Mouse (Mus musculus) frontal cortex, postnatal 25 days (tissue): ENCODE measurements around the gene Tmem119.
A peak's percentile ranks its signal among the peaks of the same experiment; 100 is the strongest.

ENCODE experiments used
- DNase-seq, 2 experiments: peaks; one replicate each; pipeline ENCODE4 v3.0.0; 2022; ENCODE audit warnings: low spot score in 2 of 2

Gene Tmem119

GRCm38 (mm10) chr5:113800280-113800679 lies at the start of gene Tmem119:
Gene Tmem119, minus strand, starts transcription at chr5:113800516.
- DNase-seq: no peak

DNA sequence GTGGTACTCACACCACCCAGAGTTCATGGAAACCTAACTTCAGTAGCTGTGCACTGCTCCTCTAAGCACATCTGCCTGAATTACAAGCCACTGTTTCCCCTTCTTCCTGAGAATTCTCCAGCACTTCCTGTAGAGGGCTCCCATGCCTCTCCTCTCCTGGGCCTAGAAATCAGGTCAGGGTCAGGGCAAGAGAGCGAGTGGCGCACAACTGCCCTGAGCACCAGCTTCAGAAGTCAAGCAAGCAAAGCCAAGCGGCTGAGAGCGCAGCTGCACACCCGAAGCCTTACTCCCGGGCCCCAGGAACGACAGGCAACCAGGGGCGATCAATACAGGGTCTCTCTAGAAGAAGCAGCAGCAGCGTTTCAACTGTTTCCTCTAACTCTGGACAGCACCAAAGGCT lies 47.3 kb upstream of the Tmem119 start:
- DNase-seq: no peak

DNA sequence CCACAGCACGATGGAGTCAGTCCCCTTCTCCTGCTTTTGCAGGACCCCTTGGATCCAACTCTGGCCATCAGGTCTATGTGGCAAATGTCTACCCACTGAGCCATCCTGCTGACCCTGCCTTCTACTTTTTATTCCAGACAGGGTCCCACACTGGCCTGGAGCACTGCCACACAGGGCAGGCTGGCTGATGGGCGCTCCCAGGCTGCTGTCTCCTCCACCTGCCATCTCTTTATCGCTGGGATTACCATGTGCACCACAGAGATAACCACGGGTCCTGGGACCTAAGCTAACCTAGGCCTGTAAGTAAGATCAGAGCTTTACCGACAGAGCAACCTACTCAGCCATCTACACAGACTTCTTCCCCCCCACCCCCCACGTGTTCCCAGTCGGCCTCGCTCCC lies 46.3 kb upstream of the Tmem119 start:
- no peak for DNase-seq

DNA sequence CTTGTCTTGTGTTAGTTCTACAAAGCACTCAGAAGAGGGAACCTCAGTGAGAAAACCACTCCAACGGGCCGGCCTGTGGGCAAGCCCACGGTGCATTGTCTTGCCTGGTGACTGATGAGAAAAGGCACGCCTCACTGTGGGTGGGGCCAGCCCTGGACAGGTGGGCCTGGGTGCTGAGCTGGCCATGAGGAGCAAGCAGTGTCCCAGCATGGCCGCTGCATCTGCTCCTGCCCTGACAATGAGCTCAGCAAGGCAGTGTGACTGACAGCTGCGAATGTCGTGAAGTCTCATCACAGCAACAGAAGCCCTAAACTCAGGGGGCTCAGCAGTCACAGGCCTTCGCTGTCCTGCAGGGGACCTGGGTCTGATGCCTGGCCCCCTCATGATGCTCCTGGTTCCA lies 45.3 kb upstream of the Tmem119 start:
- DNase-seq: no peak

- DNase-seq: peak; percentile 46 to 66
Observed at GRCm38 (mm10) chr5:113844721-113845120, 44.4 kb upstream of the Tmem119 start.

GRCm38 (mm10) chr5:113844106-113844505 lies 43.8 kb upstream of the Tmem119 start:
- no peak for DNase-seq

DNA sequence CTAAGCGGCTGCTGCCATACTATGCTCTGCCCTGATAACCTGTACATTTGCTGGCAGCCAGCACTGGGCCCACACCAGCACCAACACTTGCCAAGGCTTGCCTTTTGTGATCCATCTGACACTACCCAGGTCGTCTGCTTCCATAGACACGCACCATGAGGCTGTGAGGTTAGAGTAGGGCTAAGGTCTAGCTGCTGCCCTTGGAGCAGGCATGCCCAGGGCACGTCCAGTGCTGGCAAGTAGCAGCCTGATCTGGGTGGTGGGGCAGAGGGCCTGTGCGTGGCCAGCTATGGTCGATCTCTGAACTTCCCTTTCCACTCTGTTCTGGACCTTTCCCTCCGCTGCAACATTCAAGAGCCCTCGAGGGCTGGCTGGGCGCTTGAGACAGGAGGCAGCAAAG lies 42.6 kb upstream of the Tmem119 start:
- no peak for DNase-seq

GRCm38 (mm10) chr5:113842244-113842643 lies 41.9 kb upstream of the Tmem119 start:
- DNase-seq: no peak

DNA sequence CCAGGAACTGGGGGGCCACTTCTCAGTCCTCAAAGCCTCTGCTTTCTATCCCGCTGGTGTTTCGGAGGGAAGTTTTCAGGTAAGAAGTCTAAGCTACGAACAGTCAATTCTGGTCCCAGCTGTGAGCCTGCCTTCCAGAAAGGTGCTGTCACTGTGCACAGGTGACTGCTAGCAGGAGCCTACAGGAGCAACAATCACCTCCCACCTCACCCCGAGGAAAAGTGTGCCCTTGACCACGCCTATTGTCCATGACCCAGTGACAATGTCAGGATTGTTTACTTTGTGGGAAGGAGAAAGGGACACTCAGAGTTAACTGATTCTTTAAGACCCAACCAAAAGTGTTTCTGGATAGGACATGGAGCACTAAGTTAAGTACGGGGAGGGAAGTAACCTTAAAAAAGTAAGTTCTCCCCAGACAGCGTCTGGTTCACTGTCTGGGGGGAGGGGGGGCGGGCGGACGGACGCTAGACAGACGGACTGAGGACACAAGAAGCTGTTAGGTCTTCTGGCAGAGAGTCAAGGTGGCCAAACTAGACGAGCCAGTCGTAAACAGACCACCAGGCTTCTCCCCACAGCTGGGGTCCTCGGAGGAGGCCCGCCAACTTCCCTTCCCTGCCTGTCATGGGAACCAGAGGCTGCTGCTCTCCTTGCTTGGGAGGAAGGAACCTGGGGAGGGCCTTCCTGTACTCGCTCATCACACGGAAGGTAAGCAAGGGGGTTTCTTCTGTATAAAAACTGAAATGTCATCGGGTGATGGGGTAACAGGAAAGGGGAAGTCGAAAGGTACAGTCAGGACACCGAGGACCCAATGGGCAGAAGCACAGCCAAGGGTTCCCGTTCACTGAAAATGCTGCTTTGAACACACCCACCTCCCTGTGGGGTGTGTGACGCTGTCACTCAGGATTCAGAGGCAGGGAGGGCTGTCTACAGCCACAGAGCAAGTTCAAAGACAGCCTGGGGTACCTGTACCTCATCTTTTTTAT lies 41.2 kb upstream of the Tmem119 start:
- no peak for DNase-seq

GRCm38 (mm10) chr5:113840443-113840842 lies 40.1 kb upstream of the Tmem119 start:
- DNase-seq: no peak

- DNase-seq: no peak
Observed at GRCm38 (mm10) chr5:113836961-113837360, 36.6 kb upstream of the Tmem119 start.

- no peak for DNase-seq
Observed at GRCm38 (mm10) chr5:113833316-113833947, 33.1 kb upstream of the Tmem119 start.

DNA sequence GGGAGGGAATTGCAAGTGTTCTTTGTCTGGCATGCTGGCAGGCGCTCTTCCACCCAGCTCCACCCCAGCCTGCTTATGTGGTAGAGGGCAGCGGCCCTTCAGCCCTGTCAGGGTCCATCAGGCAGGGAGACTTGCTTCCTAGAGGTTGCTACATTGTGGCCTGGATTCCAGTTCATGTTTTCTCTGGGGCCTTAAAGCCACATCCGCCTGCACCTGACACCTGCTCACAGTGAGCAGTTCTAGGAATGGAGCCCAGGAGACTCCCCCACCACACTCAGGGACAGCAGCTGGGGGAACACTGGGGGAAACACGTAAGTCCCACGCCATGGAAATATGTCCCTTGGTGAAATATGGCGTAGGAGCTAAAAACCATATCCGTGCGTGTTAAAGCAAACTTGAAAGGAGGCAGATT lies 32.2 kb upstream of the Tmem119 start, which contains the start of gene Selplg:
Gene Selplg (minus strand): TSS at position 155 of the 412 bp plus-strand sequence.
- no peak for DNase-seq

DNA sequence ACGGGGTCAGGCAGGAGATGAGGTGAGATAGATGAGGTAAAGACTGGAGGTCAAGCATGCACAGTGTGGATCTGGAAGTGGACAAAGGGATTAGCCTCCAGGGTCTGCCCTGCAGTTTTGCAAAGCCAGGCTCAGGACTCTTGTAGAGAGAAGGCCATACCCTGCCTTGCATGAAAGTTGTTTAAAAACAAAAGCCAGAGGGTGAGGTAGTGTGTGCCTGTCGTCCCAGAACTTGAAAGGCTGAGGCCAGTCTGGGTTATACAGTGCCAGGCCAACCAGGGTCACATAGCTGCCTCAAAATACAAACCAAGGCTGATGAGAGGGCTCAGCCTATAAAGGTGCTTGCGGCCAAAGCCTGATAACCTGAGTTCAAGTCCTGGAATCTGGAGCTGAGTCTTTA lies 31.4 kb upstream of the Tmem119 start:
- no peak for DNase-seq

DNA sequence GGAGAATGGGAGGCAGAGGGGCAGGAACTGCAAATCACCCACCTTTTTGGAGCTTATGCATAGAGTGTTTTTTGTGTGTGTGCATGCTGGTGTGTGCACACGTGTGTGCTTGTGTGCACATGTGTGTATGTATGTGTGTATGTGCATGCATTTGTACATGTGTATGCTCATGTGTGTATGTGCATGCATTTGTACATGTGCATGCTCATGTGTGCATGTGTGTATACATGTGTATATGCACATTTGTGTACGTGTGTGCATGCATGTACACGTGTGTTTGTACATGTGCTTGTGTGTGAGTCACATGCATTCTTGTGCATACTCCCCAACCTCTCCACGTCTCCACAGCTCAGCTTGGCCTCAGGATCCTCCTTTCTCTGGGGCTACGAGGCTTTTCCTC lies 30.5 kb upstream of the Tmem119 start:
- no peak for DNase-seq

DNA sequence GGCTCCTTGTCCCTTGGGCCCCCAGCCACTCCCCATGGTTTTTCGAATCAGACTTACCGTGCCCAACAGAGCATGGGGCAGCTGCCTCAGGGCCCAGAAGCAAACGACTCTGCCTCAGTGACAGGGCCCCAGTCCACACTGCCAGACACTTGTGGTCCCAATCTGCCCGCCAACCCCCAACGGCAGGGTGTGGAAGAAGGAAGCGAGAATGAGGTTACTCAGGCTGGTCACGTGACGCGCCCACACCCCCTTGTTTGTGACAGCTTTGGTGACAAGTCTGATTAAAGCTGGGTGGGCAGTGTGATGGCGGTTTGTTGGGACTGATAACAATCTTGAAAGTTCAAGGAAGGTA lies 30.0 kb upstream of the Tmem119 start:
- DNase-seq: no peak

- no peak for DNase-seq
Observed at GRCm38 (mm10) chr5:113829566-113830291, 29.4 kb upstream of the Tmem119 start.

DNA sequence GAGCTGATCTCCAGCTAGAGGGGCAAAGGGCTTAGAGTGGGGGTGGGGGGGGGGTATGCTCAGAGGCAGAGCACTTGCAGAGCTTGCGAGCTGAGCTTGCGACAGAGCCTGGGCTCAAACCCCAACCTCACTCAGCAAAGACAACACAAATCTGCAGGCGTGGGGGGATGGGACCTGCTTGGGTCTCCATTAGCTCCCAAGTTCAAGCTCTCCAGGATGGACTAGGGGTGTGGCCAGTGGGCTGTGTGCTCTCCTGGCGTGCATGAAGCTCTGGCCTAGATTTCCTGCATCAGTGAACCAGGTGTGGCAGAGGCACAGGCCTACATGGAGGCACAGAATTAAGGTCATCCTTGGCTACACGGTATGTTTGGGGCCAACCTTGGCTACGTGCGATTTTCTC lies 28.2 kb upstream of the Tmem119 start:
- DNase-seq: no peak

DNA sequence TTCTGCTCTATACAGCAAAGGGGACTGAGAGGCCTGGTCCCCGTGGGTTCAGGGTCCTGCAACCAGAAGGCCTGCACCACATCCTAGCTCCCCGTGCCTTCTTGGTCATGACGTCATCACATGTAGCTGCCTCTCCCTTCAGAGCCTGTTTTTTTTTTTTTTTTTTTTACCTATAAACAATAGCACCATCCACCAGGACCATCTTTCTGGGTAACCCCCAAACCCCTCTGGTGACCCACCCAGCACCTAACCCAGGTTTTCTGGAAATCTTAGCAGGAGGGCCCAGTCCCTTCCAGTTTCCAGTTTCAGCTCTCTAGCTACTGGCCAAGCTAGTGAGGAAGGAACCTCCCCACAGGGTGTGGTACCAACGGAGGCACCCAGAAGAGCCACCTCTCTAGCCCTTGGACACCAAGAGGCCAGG lies 27.7 kb upstream of the Tmem119 start:
- no peak for DNase-seq

DNA sequence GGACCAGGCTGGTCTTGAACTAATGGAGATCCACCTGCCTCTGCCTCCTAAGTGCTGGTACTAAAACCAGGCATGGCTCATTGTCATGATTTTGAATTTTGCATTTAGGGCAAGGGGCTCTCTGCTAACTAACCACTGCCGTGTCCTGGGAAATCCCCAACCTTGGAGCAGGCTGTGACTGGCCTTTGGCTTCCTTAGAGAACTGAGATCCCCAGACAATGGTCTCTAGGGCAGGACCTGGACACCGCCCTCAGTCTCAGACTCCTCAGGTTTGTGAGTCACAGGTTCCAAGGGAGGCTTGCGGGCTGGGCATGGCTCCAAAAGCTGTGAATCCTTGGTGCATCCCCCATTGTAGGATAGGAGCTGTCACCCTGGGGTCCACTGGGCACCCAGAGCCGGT lies 26.3 kb upstream of the Tmem119 start:
- DNase-seq: no peak

DNA sequence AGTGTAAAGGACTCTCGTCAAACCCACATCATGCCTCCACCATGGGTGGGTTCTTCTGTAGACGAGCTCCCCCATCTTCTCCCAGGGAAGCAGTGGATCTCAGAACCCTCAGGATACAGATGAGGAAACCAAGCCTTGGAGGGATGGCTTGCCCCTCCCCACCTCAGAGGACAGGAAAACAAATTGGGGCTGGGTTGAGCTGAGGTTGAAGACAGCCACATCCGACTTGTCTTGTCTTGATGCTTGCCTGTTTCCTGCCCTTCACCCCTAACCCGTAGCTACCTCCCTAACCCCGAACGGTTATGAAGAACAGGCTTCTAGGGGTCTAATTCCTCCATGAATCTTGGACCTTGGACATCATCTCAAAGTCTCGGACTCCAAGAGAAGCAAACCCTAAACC lies 25.2 kb upstream of the Tmem119 start:
- no peak for DNase-seq

DNA sequence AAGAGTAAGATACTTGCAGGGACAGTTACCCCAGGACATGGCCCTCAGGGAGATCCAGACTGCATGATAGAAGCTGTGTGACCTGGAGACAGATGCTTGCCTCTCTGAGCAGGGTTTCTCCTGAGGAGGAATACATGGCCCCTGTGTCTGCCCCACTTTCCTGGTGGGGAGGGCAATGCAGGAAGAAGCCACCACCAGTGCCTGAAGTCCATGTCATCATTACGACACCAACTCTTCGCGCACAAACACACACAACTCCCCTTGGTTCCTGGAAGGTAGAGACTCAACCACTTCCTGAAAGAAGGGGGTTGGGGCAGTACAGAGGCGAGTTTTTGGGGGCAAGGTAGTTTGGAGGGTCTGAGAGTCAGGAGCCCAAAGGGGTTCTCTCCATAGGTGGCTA lies 23.9 kb upstream of the Tmem119 start:
- no peak for DNase-seq
